Mouse (Mus musculus) CH12F3 (cell line): ENCODE measurements around the gene Ros1.

Experiments
- in situ Hi-C: fragments of 300-500 bp; cut with MboI; formaldehyde crosslinking; loops from 2 replicates; pipeline ENCODE4 v1.14.3; 2020; ENCODE audit warnings: low sequenced_read_pairs

The Ros1 gene

DNA sequence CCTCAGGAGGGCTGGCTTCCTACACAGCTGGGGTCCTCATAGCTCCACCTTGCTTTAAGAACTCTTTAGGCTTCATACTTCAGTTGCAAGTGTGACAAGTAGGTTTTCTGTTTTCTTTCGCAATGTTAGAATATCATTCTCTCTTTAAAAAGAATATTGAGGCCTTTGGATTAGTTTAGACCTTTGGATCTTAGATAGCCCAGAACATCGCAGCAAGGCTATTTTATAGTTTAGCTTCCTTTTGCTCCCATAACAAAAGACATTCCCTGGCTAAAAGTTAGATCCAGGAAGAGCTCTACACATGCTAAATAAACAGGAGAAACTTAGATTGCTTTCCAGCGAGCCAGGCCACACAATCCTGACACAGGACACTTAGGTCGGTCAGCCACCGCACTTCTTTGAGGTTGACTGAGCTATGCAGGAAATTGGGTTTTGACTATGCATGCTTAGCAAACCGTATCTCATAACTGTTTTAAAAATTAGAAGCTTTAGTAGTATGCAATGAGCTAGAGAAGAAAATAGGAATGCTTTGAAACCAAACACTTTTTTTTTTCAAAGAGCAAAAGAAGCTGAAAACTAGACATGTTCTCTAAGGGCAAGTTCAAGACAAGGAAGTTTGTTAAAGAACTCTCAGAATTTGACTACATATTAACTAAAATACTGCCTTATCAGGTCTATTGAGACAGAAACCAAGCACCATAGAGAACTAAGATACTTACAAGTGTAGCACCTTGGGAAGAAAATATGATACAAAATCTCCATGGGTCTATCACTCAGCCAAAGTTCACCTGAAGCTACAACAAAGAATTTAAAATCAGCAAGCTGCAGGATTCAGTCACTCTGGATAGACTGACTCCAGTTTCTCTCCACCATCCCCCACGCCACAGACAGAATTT is at the start of gene Ros1:
Gene Ros1 (minus strand): TSS at position 288 of the 896 bp plus-strand sequence.
- in situ Hi-C loops: no loop called here

DNA sequence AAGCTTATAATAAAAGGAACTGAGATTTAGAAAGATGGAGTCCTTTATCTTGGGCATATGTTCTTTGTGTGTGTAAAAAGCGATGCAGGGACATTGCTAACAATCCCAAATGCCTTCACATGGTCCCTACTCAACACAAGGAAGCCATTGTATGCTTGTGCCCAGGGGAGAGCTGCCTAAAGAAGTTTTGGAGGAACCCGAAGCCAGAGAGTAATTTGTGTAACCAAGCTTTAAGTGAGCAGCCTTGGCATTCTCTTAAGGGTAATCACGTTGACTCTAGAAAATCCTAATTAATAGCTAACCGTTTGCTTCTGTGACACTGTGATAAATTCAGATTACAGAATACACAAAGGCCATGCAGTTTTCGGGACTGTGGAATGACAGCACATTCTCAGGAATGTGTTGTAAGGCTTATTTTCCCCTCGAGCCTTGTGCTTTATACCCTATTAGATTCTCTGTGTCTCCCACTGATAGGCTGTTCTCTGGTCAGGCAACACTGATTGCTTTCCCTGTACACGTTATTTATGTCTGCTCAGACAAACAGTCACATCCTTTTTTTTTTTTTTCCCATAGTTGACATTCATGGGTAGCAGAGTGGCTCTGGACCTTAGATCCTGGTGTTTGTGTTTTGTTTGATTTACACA is 47.8 kb upstream of the Ros1 start:
- in situ Hi-C loops: no loop called here

DNA sequence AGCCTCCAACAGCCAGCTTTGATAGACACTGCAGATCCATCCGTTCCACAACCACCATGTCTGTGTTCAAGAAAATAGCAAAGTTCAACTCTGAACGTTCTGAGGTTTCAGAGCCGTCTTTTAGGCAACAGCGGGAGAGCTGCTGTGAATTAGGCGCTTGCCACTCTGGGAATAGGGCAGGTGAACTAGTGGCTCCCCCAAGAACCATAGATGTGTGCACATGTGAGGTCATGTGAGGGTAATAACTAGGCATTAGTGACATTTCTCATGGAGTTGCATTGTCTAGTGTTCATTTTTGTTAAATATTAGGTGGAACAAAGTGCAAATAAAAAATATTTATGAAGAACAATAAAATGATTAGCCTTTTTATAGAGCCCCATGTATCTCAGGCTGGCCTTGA is 47.0 kb upstream of the Ros1 start:
- in situ Hi-C loops: no loop called here

- in situ Hi-C loops: no loop called here
These were observed 40.4 kb upstream of the Ros1 start for GRCm38 (mm10) chr10:52235461-52235860.

DNA sequence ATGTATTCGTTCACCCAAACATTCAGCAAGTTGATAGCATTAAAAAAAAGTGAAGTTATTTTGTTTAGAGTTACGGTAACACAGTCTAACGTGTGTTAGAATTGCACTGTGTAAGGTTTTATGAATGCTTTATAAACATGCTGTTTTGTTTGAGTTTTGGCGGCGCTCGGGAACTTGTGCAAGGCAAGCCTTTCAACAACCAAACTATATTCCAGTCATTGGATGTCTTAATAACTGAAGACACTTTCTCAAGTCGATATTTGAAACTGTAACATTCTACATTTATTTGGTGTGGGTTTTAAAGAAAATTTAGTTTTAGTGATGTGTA is 39.6 kb upstream of the Ros1 start:
- in situ Hi-C loops: no loop called here

DNA sequence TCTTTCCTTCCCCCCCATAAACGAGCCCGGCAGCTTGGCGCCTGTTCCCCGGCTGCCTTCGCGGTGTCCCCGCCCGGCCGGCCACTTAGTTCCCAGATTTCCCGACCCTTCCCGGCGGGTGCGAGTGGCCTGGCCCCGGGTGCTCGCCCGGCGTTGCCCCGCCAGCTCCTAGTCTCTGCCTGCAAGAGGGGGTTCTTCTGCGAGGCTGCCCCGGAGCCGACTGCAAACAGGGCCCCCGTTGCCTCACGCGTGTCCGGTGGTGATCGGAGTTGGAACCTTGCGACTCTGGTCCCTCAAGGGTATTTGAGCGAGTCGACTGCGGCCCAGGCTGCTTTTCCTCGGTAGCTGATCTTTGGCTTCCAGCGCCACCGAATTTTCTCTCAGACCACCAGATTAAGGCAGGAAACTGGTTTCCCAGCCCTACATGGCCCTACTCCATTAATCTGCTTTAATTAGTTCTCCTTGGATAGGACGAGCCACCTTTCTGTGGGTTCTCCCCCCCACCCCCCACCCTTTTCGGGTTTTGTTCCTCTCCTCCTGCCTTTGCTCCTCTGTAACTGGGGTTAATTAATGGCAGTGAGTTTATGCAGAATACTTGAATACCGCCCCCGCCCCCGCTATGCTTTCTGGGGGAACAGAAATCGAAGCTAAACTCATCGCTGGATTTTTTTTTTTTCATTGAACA is 39.1 kb upstream of the Ros1 start:
- in situ Hi-C loops: no loop called here

DNA sequence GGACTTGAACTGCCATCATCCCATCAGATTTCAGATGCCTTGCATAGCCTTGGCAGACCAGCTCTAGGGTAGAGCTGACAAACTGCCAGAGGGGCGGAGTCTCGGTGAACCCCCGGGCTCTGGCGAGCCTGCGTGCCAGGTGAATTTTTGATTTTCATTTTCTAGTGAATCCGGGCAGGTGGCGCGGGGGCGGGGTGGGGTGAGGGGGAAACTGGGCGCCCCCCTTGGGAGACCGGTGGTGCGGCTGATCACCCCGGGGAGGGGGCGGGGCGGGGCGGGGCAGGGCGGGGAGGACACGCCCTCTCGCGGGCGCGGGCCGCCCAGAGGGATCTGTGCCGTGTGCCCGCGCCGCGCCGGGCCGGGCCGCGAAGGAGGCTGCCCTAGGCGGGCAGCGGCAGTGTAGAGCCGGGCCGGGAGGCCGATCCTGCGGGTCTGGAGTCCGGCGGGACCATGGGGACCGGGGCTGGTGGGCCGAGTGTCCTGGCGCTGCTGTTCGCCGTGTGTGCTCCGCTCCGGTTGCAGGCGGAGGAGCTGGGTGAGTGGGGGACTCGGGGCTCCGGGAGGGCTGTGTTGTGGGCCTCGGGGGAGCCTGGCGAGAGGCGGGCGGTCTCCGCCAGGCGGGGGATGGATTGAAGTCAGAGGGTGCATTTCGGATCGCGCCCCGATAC is 38.4 kb upstream of the Ros1 start, which contains the start of gene Dcbld1:
Gene Dcbld1 (plus strand): TSS at position 319 of the 668 bp plus-strand sequence.
- in situ Hi-C loops: no loop called here

DNA sequence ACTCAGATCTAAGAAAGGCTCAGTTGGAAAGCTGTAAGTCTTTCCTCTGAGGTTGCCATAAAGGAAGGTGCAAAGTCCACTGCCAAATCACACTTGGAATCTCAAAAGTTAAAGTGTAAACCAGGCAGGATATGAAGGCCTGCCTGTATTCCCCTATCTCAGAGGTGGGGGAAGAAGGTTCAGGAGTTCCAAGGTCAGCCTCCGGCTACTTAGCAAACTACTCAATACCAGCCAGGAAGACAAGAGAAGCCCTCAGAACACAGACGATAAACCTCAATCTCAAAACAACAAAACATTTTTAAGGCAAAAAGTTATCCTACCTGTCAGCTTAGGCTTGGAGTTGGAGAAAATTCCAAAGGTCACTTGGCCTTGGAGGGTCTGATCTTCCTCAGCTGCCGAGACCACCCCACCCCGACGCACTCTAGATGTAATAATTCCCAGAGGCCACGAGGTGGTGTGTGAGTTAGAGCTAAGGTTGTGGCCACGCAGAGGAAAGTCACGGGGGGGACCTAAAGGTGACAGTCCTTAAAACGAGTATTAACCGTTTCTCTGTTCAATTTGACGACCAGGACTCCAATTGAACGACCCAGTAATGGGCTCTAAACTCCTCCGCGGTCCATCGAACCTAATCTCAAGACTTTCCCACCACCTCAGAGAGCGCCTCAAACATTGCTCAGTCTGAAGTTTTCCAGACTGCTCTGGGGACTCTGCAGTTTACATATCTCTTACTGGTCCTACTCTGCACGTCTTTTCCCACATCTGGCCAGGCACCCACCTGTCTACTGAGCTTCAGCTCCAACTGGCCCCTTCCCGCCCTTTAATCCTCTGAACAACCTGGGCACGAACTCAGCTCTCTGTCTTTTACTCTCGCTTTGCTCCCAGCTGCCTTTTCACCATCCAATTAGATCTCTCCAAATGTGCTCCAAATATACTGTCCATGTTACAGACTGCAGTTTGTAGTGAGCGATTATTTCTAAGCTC is 37.4 kb upstream of the Ros1 start:
- in situ Hi-C loops: no loop called here

DNA sequence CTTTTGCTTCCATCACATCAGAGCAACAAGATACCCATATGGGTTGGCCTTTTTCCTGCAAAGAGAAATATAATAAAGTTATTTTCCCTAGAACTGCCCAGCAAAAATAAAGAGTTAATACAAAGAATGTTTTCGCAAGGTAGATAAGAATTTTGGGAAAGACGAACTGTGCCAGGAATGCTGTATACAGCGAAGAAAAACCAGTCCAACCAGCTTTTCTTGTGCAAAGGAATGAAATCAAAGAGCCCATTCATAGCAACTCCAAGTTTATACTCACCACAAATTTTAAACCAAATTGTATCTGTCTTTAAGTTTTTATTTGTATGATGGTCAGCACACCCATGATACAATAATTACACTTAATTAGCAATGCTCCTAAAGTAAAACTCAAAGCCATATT is 24.6 kb upstream of the Ros1 start:
- in situ Hi-C loops: no loop called here

DNA sequence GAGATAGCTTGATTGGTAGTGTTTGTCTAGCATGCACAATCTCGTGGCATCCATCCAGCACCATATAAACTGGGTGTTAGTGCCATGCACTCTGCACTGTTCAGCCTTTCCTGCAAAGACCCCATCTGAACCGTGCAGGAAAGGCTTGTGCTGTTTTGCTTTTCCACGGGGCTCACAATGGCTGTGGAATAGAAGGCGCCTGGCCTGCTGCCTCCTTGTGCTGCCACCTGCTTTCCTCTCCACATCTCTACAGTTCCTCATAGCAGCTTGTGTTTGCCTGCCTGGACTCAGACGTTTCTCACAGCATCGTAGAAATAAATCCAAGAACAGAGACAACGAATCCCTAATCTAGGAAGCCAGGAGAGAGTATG is 22.5 kb upstream of the Ros1 start:
- in situ Hi-C loops: no loop called here

- in situ Hi-C loops: no loop called here
These were observed 21.9 kb upstream of the Ros1 start for GRCm38 (mm10) chr10:52216797-52217563.

DNA sequence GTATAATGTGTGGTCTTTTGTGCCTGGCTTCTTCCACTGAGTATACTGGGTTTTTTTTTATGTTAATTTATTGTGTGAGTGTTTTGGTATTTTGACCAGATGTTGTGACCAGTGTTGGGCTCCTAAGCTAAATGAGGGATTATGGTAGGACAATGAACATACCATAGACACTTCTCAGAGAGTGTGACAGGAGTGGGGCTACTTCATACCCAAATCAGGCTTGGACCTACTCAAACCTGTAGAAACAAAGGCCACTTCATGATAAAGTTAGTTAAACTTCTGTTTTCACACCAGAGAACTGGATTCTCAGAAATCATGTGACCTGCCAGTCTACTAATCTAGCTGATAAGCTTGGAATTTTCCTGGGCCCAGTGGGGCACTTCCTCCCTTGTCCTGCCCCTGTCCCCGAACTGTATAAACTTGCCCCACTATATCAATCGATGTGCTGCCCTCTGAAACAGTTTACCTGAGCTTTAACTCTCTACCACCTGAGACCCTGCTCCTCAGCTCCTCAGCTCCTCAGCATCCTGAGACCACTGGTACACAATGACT is 20.3 kb upstream of the Ros1 start:
- in situ Hi-C loops: no loop called here

DNA sequence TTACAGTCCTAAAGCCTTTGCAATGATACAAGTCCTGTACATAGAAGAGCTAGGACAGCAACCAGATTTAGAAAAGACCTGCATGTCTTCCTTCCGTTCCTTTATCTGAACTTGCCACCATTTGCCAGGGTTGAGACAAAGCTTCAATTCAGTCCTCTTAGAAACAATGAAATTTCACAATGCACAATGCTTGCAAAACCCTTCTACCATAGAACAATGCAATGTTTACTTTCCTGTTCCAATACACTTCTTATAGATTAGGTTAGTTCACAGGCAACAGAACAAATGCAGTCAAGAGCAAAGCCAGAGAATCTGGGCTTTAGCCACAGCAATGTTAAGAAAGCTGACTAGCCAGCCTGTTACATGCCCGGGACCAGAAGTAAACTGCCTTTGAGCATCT is 9.0 kb upstream of the Ros1 start:
- in situ Hi-C loops: no loop called here

DNA sequence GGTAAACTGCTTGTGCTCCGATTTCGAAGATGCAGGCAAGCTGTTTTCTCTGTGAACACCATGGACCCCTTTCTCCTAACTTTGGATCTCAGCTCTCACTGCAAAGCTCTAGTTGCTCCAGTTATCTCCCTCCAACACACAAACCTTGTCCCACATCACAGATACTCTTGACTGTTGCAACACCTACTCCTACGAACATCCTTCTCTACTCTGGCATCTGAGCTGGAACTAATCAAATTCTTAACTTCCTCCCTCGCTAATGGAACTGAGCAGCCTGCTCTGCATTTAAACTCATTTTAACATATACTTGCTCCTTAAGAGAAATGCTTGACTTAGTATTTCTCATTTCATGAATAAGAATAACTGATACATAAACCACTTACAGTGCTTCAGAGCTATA is 9.1 kb downstream of the Ros1 start:
- in situ Hi-C loops: no loop called here

- in situ Hi-C loops: no loop called here
These were observed 12.2 kb downstream of the Ros1 start for GRCm38 (mm10) chr10:52182878-52183277.

- in situ Hi-C loops: no loop called here
These were observed 20.7 kb downstream of the Ros1 start for GRCm38 (mm10) chr10:52174376-52174775.

DNA sequence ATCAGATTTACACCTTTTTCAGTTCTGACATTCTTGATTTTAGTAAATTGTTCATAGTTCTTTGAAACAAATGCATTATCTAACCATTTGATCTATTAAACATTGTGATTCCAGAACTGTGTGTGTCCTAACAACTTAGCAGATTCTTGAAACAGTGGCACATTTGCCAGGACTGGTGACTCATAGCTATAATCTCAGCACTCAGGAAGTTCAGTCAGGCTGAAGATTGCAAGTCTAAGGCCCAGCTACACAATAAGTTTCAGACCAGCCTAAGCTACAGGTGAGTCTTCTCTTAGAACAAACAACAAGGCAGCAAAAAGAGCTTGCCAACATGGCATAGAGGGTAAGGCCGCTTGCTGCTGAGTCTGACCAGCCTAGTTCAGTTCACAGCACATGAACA is 24.6 kb downstream of the Ros1 start:
- in situ Hi-C loops: no loop called here

GRCm38 (mm10) chr10:52169841-52170240 is 25.2 kb downstream of the Ros1 start:
- in situ Hi-C loops: no loop called here

DNA sequence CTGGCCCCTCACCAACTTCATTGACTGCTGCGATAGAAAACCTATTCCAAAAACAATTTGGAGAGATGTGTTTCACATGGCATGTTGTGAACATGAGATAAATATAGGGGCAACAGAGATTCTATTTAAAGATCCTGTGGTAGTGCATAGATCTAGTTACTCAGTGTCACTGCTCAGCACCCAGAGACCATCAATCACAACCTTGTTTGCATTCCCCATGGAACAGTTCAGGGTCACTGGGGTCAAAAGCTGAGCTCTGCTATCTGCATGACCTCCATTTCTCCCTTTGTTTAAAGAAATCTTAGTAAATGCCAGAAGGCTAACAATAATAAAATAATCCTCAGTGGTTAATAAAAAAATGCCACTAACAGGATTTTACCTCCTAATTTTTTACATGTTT is 29.7 kb downstream of the Ros1 start:
- in situ Hi-C loops: no loop called here
